Comparison of ENCODE assay signal across 9 mouse cellular contexts in genomic region chr5:12564602-12565220, GRCm38 (mm10).
A peak's percentile ranks its signal among the peaks of the same experiment; 100 is the strongest.
DNase-seq lines count a peak whose midpoint lies in the region; ATAC-seq lines count a peak whose summit lies in the region.
"Had no signal": no experiment of that assay in that cellular context is flagged by ENCODE, and none has a peak within 500 bp of the region (broad histone marks: within the 10 kb centered on the region; RNA-seq: fewer than 3 reads in every experiment).

No protein-coding gene starts in this region.

- no peaks in the 10 kb centered on the region for H3K27me3 ChIP-seq in midbrain, embryonic 11.5 days (ENCODE audit: control insufficient read depth, insufficient read depth, low read length)
- peaks cover 4% of the 10 kb centered on the region; the same call in 1 of the 2 replicates for H3K27me3 ChIP-seq in midbrain, embryonic 10.5 days (ENCODE audit: low read depth, poor library complexity, severe bottlenecking)
- no peaks in the 10 kb centered on the region for H3K27me3 ChIP-seq in forebrain, embryonic 16.5 days (replicated peaks; ENCODE audit: control insufficient read depth, insufficient read depth, low read length)
- no peaks in the 10 kb centered on the region for H3K27me3 ChIP-seq in neural tube, embryonic 15.5 days (replicated peaks)

- DNase-seq in embryo, embryonic 10 days (ENCODE audit: low spot score) = peak; percentile 55
- DNase-seq in embryo, embryonic 9.5 days (ENCODE audit: extremely low spot score) = no peak
- no peak for DNase-seq in midbrain, embryonic 11.5 days (ENCODE audit: low spot score, missing footprints)
- no peak for DNase-seq in midbrain, embryonic 10.5 days (ENCODE audit: low spot score)
- no peak for DNase-seq in kidney, postnatal 25 days
- DNase-seq: thymus, postnatal 25 days had no signal

- no peak overlapping the region for H3K9ac ChIP-seq in midbrain, embryonic 11.5 days (ENCODE audit: low read length)
- H3K9ac ChIP-seq in forebrain, embryonic 16.5 days (replicated peaks; ENCODE audit: low read depth, low read length) = no peak overlapping the region
- no peak overlapping the region for H3K9ac ChIP-seq in neural tube, embryonic 15.5 days (replicated peaks)

- no peaks in the 10 kb centered on the region for H3K9me3 ChIP-seq in midbrain, embryonic 11.5 days (ENCODE audit: control insufficient read depth, low read length)
- H3K9me3 ChIP-seq in midbrain, embryonic 10.5 days (replicated peaks) = no peaks in the 10 kb centered on the region
- H3K9me3 ChIP-seq in forebrain, embryonic 16.5 days (ENCODE audit: control insufficient read depth, low read length) = no peaks in the 10 kb centered on the region
- H3K9me3 ChIP-seq in neural tube, embryonic 15.5 days (replicated peaks) = no peaks in the 10 kb centered on the region

- H3K4me3 ChIP-seq in midbrain, embryonic 11.5 days (ENCODE audit: low read depth, low read length) = no peak overlapping the region
- no peak overlapping the region for H3K4me3 ChIP-seq in midbrain, embryonic 10.5 days
- H3K4me3 ChIP-seq in forebrain, embryonic 16.5 days (replicated peaks; ENCODE audit: low read length) = no peak overlapping the region
- no peak overlapping the region for H3K4me3 ChIP-seq in neural tube, embryonic 15.5 days (replicated peaks)

- ATAC-seq in midbrain, embryonic 11.5 days (ENCODE audit: low FRiP score) = peak; percentile 67; the same call in 1 of the 2 replicates
- peak; percentile 90 for ATAC-seq in forebrain, embryonic 16.5 days
- peak; percentile 72; the same call in 1 of the 2 replicates for ATAC-seq in neural tube, embryonic 15.5 days (ENCODE audit: low FRiP score)
- no peak for ATAC-seq in CD4-positive, CD25-positive, alpha-beta regulatory T cell, adult 4 months

- H3K27ac ChIP-seq in midbrain, embryonic 11.5 days (ENCODE audit: low read depth, low read length) = no peak overlapping the region
- H3K27ac ChIP-seq in midbrain, embryonic 10.5 days (replicated peaks) = no peak overlapping the region
- H3K27ac ChIP-seq in forebrain, embryonic 16.5 days (ENCODE audit: low read length) = no peak overlapping the region
- no peak overlapping the region for H3K27ac ChIP-seq in neural tube, embryonic 15.5 days (replicated peaks)

- no peaks in the 10 kb centered on the region for H3K4me1 ChIP-seq in midbrain, embryonic 11.5 days (ENCODE audit: control insufficient read depth, insufficient read depth, low read length)
- peaks cover 4% of the 10 kb centered on the region; the same call in 1 of the 2 replicates for H3K4me1 ChIP-seq in midbrain, embryonic 10.5 days
- H3K4me1 ChIP-seq in forebrain, embryonic 16.5 days (replicated peaks; ENCODE audit: control insufficient read depth, insufficient read depth, low read length) = no peaks in the 10 kb centered on the region
- no peaks in the 10 kb centered on the region for H3K4me1 ChIP-seq in neural tube, embryonic 15.5 days

- WGBS in midbrain, embryonic 11.5 days = 70% methylated on average over 2 of the region's 2 CpGs
- 61% methylated on average over 2 of the region's 2 CpGs for WGBS in midbrain, embryonic 10.5 days
- WGBS in forebrain, embryonic 16.5 days = 40% methylated on average over 2 of the region's 2 CpGs
- 52% methylated on average over 2 of the region's 2 CpGs for WGBS in neural tube, embryonic 15.5 days

- H3K36me3 ChIP-seq in midbrain, embryonic 11.5 days (ENCODE audit: control insufficient read depth, insufficient read depth, low read length) = no peaks in the 10 kb centered on the region
- H3K36me3 ChIP-seq in midbrain, embryonic 10.5 days = no peaks in the 10 kb centered on the region
- no peaks in the 10 kb centered on the region for H3K36me3 ChIP-seq in forebrain, embryonic 16.5 days (ENCODE audit: control insufficient read depth, insufficient read depth)
- H3K36me3 ChIP-seq in neural tube, embryonic 15.5 days = no peaks in the 10 kb centered on the region

- H3K4me2 ChIP-seq in midbrain, embryonic 11.5 days = no peak overlapping the region
- no peak overlapping the region for H3K4me2 ChIP-seq in forebrain, embryonic 16.5 days (ENCODE audit: low read length)
- H3K4me2 ChIP-seq in neural tube, embryonic 15.5 days = no peak overlapping the region
